Mouse (Mus musculus): ENCODE measurements around the gene Ppp1r26.

- TF ChIP-seq CTCF (IDR thresholded peaks at IDR 0.05; ENCODE audit: low read depth) (no peak), EP300 (IDR thresholded peaks at IDR 0.05; ENCODE audit: low read depth) (no peak)
These were observed 18.3 kb downstream of the Ppp1r26 start for GRCm38 (mm10) chr2:28464919-28465318.
